Mouse (Mus musculus) limb, embryonic 10.5 days (tissue): ENCODE measurements around the gene AU015836. TPM values are rescaled to one million over a fixed set of nuclear protein-coding genes. Genes with fewer than 3 reads are reported as not detected.

ENCODE experiments used
- DNase-seq: peaks from one replicate; pipeline ENCODE4 v3.0.0-alpha.2; 2017; ENCODE audit warnings: low spot score
- H3K27ac ChIP-seq: fragments of 300-500 bp; sonication (generic); 2 replicates; pipeline ENCODE4 v1.5.1; 2016; ENCODE audit warnings: mild to moderate bottlenecking
- H3K27me3 ChIP-seq: fragments of 300-500 bp; sonication (generic); 2 replicates; pipeline ENCODE4 v1.6.1; 2016; ENCODE audit warnings: low read depth, mild to moderate bottlenecking; ENCODE audit not compliant: poor library complexity, severe bottlenecking
- H3K36me3 ChIP-seq: fragments of 300-500 bp; sonication (generic); 2 replicates; pipeline ENCODE4 v1.6.1; 2016; ENCODE audit warnings: mild to moderate bottlenecking, moderate library complexity
- H3K4me1 ChIP-seq: fragments of 300-500 bp; sonication (generic); 2 replicates; pipeline ENCODE4 v1.6.1; 2016
- H3K4me3 ChIP-seq: fragments of 300-500 bp; sonication (generic); 2 replicates; pipeline ENCODE4 v1.5.1; 2016; ENCODE audit warnings: mild to moderate bottlenecking, moderate library complexity
- H3K9me3 ChIP-seq: fragments of 300-500 bp; sonication (generic); replicated peaks from 2 replicates; pipeline ENCODE4 v1.6.1; 2016; ENCODE audit warnings: mild to moderate bottlenecking
- WGBS: fragments of 180-500 bp; shearing (Covaris S2); methylation state at CpG from one replicate; pipeline ENCODE4 v1.1.7; 2016; 5-methylcytosine and 5-hydroxymethylcytosine counted together
- polyA plus RNA-seq: library from polyadenylated mRNA; unstranded; fragments of >200 nt; fragmentation: Nextera tagmentation; extraction: Ambion mirVana; gene quantifications from 2 replicates; pipeline ENCODE4 v1.2.1, GENCODE M21; 2016

The AU015836 gene
- polyA plus RNA-seq, 1 experiment from 2014 or later, result not detected

GRCm38 (mm10) chrX:94012479-94013167, 44.2 kb downstream of the AU015836 start:
- 29% methylated on average over 12 of the region's 12 CpGs for WGBS
- Histone ChIP-seq H3K36me3 (no peaks in the 10 kb centered on the region), H3K4me1 (peaks cover 19% of the 10 kb centered on the region), H3K4me3 (0 out of 2 replicates have a peak overlapping the region, but pooled peaks have one; percentile 10), H3K27ac (peak overlapping the region; percentile 56; the same call in 1 of the 2 replicates), H3K27me3 (peaks cover 98% of the 10 kb centered on the region), H3K9me3 (no peaks in the 10 kb centered on the region)
- peak; percentile 34 for DNase-seq

DNA sequence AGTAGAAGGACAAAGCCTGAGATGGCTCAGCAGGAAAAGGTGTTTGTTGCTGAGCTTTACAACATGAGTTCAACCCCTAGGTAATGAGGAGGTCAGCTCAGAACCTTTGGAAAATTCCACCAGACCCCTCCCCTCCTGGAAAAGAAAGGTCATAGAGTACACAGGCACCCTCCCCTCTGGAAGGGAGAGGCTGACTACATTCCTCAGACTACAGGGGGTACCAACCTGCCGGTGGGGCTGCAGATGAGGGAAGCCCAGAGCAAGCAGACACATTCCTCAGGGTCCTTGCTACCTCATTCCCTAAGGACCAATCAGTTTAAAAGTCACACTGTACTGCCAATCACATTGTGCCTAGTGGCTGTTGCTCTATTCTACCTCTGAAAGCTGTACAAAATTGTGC, 48.4 kb downstream of the AU015836 start:
- 33% methylated on average over 1 of the region's 1 CpGs for WGBS
- peaks cover 93% of the 10 kb centered on the region for H3K27me3 ChIP-seq

GRCm38 (mm10) chrX:94022264-94022874, 53.9 kb downstream of the AU015836 start:
- Histone ChIP-seq H3K36me3 (no peaks in the 10 kb centered on the region), H3K4me3 (no peak overlapping the region), H3K4me1 (peaks cover 6% of the 10 kb centered on the region; the same call in 1 of the 2 replicates), H3K27me3 (peaks cover 89% of the 10 kb centered on the region), H3K9me3 (no peaks in the 10 kb centered on the region), H3K27ac (no peak overlapping the region)
- DNase-seq, result no peak
- 85% methylated on average over 5 of the region's 5 CpGs for WGBS

More for the DNA sequence above, 48.4 kb downstream of the AU015836 start:
- H3K27ac ChIP-seq, result no peak overlapping the region
- H3K4me3 ChIP-seq, result no peak overlapping the region
- peaks cover 25% of the 10 kb centered on the region for H3K4me1 ChIP-seq
- no peaks in the 10 kb centered on the region for H3K9me3 ChIP-seq
- DNase-seq, result no peak
- no peaks in the 10 kb centered on the region for H3K36me3 ChIP-seq

Other genes starting within 250 kb of the AU015836 start
- gene Pdk3, start 136.5 kb upstream of the AU015836 start, polyA plus RNA-seq, result 80.4 and 87.2 TPM in 2 replicates
- 23.9 and 27.1 TPM in 2 replicates for gene Zfx, start 155.0 kb downstream of the AU015836 start, polyA plus RNA-seq
- gene Eif2s3x, start 244.2 kb downstream of the AU015836 start, polyA plus RNA-seq, result 104 and 105 TPM in 2 replicates